Mouse (Mus musculus): ENCODE data around the gene Bpifb3. TPM values are rescaled to one million over a fixed set of nuclear protein-coding genes. Genes with fewer than 3 reads are reported as not detected.

Gene Bpifb3
- polyA plus RNA-seq (2015; fragmentation: Nextera tagmentation; extraction: Ambion mirVana) = not detected in 2 replicates

DNA sequence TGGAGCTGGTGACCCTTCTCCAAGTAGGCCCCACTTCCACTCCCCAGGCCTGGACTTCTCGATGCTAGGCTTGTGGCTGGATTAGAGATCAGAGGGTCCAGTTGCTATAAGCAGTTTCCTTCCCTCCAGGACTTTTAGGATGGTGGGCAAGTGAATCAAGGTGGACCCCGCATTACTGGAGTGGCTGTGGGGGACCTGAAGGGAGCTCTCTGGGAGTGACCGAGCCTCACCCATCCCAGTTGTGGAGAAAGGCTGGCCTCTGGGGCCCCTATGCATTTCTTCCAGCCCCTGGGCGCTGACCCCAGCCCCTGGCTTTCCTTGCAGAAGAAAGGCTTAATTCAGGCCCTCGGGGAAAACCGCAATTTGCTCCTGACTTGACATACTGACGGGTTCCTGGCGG is at the start of gene Bpifb3:
Bpifb3 (plus strand) TSS at position 301 of the 400 bp plus-strand sequence.
- Histone ChIP-seq H3K27me3 (replicated peaks; ENCODE audit: control insufficient read depth, insufficient read depth, low read length) (no peaks in the 10 kb centered on the region), H3K9me3 (ENCODE audit: control insufficient read depth, low read length) (no peaks in the 10 kb centered on the region), H3K4me2 (ENCODE audit: low read length) (no peak within 1 kb of the TSS), H3K36me3 (ENCODE audit: control insufficient read depth, insufficient read depth) (no peaks in the 10 kb centered on the region), H3K27ac (ENCODE audit: low read length) (no peak within 1 kb of the TSS), H3K4me1 (replicated peaks; ENCODE audit: control insufficient read depth, insufficient read depth, low read length) (peaks cover 3% of the 10 kb centered on the region; the same call in 1 of the 2 replicates), H3K4me3 (replicated peaks; ENCODE audit: low read length) (no peak within 1 kb of the TSS), H3K9ac (replicated peaks; ENCODE audit: low read depth, low read length) (no peak within 1 kb of the TSS)
- WGBS = 48% methylated on average over 8 of the region's 8 CpGs
- ATAC-seq = no peak

GRCm38 (mm10) chr2:153870984-153871383 is 47.0 kb upstream of the Bpifb3 start, which contains the start of gene Sun5:
Sun5 (minus strand) TSS chr2:153871084.
- no peak for ATAC-seq
- WGBS = 93% methylated on average over 4 of the region's 4 CpGs
- H3K4me3 ChIP-seq (replicated peaks; ENCODE audit: low read length) = no peak within 1 kb of the TSS
- no peaks in the 10 kb centered on the region for H3K9me3 ChIP-seq (ENCODE audit: control insufficient read depth, low read length)
- no peak within 1 kb of the TSS for H3K27ac ChIP-seq (ENCODE audit: low read length)
- H3K4me1 ChIP-seq (replicated peaks; ENCODE audit: control insufficient read depth, insufficient read depth, low read length) = peaks cover 2% of the 10 kb centered on the region; the same call in 1 of the 2 replicates
- H3K27me3 ChIP-seq (replicated peaks; ENCODE audit: control insufficient read depth, insufficient read depth, low read length) = no peaks in the 10 kb centered on the region
- H3K9ac ChIP-seq (replicated peaks; ENCODE audit: low read depth, low read length) = no peak within 1 kb of the TSS
- no peaks in the 10 kb centered on the region for H3K36me3 ChIP-seq (ENCODE audit: control insufficient read depth, insufficient read depth)
- H3K4me2 ChIP-seq (ENCODE audit: low read length) = no peak within 1 kb of the TSS

GRCm38 (mm10) chr2:153874745-153875144 is 43.3 kb upstream of the Bpifb3 start, which contains the start of gene Bpifb2:
Bpifb2 (plus strand) TSS chr2:153875045.
- ATAC-seq = no peak

DNA sequence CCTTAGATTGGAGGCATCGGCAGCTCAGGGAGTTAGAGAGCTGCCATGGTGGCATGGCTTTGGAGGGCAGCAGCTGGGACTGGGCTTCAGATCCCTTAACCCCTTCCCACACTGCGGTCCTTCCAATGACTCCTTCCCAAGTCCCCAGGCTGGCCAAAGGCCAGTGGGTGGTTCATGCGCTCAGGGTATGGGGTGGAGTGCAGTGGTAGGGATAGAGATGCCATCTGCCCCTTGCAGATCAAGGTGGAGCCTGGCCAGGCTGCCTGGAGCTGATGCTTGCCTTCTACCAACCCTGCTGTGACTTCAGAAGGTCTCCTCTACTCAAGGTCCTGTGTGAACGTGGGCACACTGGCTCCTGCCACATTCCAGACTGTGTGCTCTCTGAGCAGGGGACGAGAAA is 18.9 kb upstream of the Bpifb3 start:
- Histone ChIP-seq H3K27ac (ENCODE audit: low read length) (no peak overlapping the region), H3K36me3 (ENCODE audit: control insufficient read depth, insufficient read depth) (no peaks in the 10 kb centered on the region), H3K4me2 (ENCODE audit: low read length) (no peak overlapping the region), H3K9ac (replicated peaks; ENCODE audit: low read depth, low read length) (no peak overlapping the region), H3K4me1 (replicated peaks; ENCODE audit: control insufficient read depth, insufficient read depth, low read length) (no peaks in the 10 kb centered on the region), H3K9me3 (ENCODE audit: control insufficient read depth, low read length) (no peaks in the 10 kb centered on the region), H3K27me3 (replicated peaks; ENCODE audit: control insufficient read depth, insufficient read depth, low read length) (no peaks in the 10 kb centered on the region), H3K4me3 (replicated peaks; ENCODE audit: low read length) (no peak overlapping the region)
- WGBS = 68% methylated on average over 5 of the region's 5 CpGs
- ATAC-seq = no peak

More at GRCm38 (mm10) chr2:153874745-153875144, 43.3 kb upstream of the Bpifb3 start, which contains the start of gene Bpifb2:
- Histone ChIP-seq H3K36me3 (ENCODE audit: control insufficient read depth, insufficient read depth) (no peaks in the 10 kb centered on the region), H3K27me3 (replicated peaks; ENCODE audit: control insufficient read depth, insufficient read depth, low read length) (no peaks in the 10 kb centered on the region), H3K27ac (ENCODE audit: low read length) (no peak within 1 kb of the TSS), H3K9ac (replicated peaks; ENCODE audit: low read depth, low read length) (no peak within 1 kb of the TSS), H3K4me1 (replicated peaks; ENCODE audit: control insufficient read depth, insufficient read depth, low read length) (peaks cover 3% of the 10 kb centered on the region; the same call in 1 of the 2 replicates), H3K4me3 (replicated peaks; ENCODE audit: low read length) (no peak within 1 kb of the TSS), H3K4me2 (ENCODE audit: low read length) (no peak within 1 kb of the TSS), H3K9me3 (ENCODE audit: control insufficient read depth, low read length) (no peaks in the 10 kb centered on the region)
- WGBS = 82% methylated on average over 9 of the region's 9 CpGs

DNA sequence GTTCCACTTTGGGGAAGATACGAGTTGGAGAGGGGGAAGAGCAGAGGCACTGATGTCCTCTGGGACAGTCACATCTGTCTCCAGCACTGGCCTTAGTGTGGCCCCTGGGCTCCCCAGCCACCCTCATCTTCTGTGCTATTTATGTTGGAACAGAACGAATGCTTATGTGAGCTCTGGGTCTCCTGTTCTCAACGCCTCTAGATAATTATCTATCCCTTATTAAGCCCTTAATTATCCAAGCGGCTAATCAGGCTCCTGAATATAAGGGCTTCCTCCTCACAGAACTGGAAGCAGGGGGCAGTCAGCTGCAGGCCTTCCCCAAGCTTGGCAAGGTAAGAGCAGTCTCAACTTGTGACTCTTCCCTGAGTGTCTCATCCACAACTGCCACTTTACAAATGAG is 17.9 kb upstream of the Bpifb3 start, which contains the start of gene Bpifb6:
Bpifb6 (plus strand) TSS at position 301 of the 400 bp plus-strand sequence.
- whole genome bisulfite sequencing = 39% methylated on average over 4 of the region's 4 CpGs

DNA sequence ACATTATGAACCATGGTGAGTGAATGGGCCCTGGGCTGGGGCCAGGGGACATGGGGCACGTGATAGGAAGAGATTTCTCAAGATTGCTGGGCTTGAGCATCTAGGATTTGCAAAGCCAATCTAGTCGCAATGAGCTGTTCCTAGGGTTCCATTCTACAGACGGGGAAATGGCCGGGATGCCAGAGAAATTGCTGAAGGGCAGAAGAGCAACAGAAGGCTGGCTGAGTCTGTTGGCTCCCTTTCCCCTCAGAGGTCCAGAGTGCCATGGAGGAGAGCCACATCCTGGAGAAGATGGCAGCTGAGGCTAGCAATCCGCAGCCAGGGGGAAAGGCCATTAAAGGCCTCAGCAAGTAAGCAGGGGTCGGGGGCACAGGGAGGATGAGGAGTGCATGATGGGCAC is 15.3 kb upstream of the Bpifb3 start:
- Histone ChIP-seq H3K9ac (replicated peaks; ENCODE audit: low read depth, low read length) (no peak overlapping the region), H3K27ac (ENCODE audit: low read length) (no peak overlapping the region), H3K4me2 (ENCODE audit: low read length) (no peak overlapping the region), H3K9me3 (ENCODE audit: control insufficient read depth, low read length) (no peaks in the 10 kb centered on the region), H3K4me3 (replicated peaks; ENCODE audit: low read length) (no peak overlapping the region), H3K36me3 (ENCODE audit: control insufficient read depth, insufficient read depth) (no peaks in the 10 kb centered on the region), H3K4me1 (replicated peaks; ENCODE audit: control insufficient read depth, insufficient read depth, low read length) (no peaks in the 10 kb centered on the region), H3K27me3 (replicated peaks; ENCODE audit: control insufficient read depth, insufficient read depth, low read length) (no peaks in the 10 kb centered on the region)
- no peak for ATAC-seq
- WGBS = 84% methylated on average over 6 of the region's 6 CpGs

More for the DNA sequence above, 17.9 kb upstream of the Bpifb3 start, which contains the start of gene Bpifb6:
- H3K4me1 ChIP-seq (replicated peaks; ENCODE audit: control insufficient read depth, insufficient read depth, low read length) = no peaks in the 10 kb centered on the region
- no peak for ATAC-seq
- no peak within 1 kb of the TSS for H3K4me2 ChIP-seq (ENCODE audit: low read length)
- no peak within 1 kb of the TSS for H3K27ac ChIP-seq (ENCODE audit: low read length)
- H3K4me3 ChIP-seq (replicated peaks; ENCODE audit: low read length) = no peak within 1 kb of the TSS
- no peaks in the 10 kb centered on the region for H3K9me3 ChIP-seq (ENCODE audit: control insufficient read depth, low read length)
- no peaks in the 10 kb centered on the region for H3K27me3 ChIP-seq (replicated peaks; ENCODE audit: control insufficient read depth, insufficient read depth, low read length)
- H3K9ac ChIP-seq (replicated peaks; ENCODE audit: low read depth, low read length) = no peak within 1 kb of the TSS
- no peaks in the 10 kb centered on the region for H3K36me3 ChIP-seq (ENCODE audit: control insufficient read depth, insufficient read depth)

GRCm38 (mm10) chr2:153906626-153907025 is 11.4 kb upstream of the Bpifb3 start:
- H3K9ac ChIP-seq (replicated peaks; ENCODE audit: low read depth, low read length) = no peak overlapping the region
- 87% methylated on average over 4 of the region's 4 CpGs for WGBS
- no peaks in the 10 kb centered on the region for H3K9me3 ChIP-seq (ENCODE audit: control insufficient read depth, low read length)
- no peak for ATAC-seq
- H3K27ac ChIP-seq (ENCODE audit: low read length) = no peak overlapping the region
- no peaks in the 10 kb centered on the region for H3K27me3 ChIP-seq (replicated peaks; ENCODE audit: control insufficient read depth, insufficient read depth, low read length)
- H3K4me1 ChIP-seq (replicated peaks; ENCODE audit: control insufficient read depth, insufficient read depth, low read length) = no peaks in the 10 kb centered on the region
- no peak overlapping the region for H3K4me3 ChIP-seq (replicated peaks; ENCODE audit: low read length)
- H3K4me2 ChIP-seq (ENCODE audit: low read length) = no peak overlapping the region
- H3K36me3 ChIP-seq (ENCODE audit: control insufficient read depth, insufficient read depth) = no peaks in the 10 kb centered on the region

DNA sequence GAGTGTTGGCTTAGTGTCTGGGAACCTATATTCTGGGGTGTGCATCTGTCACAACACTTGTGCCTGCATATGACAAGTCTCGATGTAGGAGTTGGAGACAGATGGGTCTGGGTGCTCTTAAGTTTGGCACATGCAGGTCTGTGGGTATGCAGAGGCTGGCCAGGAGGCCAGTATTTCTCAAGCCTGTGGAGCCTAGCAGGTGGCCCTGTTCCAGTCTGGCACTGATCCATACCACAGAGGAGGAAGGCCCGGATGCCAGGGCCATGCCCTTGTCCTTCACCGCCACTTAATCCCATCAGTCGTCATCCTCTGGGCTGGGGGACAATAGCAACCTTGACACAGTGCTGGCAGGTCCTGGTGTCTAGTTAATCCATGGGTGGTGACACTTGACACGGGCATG is 3.9 kb upstream of the Bpifb3 start:
- H3K4me1 ChIP-seq (replicated peaks; ENCODE audit: control insufficient read depth, insufficient read depth, low read length) = peaks cover 3% of the 10 kb centered on the region; the same call in 1 of the 2 replicates
- H3K9ac ChIP-seq (replicated peaks; ENCODE audit: low read depth, low read length) = no peak overlapping the region
- ATAC-seq = no peak
- no peak overlapping the region for H3K4me3 ChIP-seq (replicated peaks; ENCODE audit: low read length)
- no peak overlapping the region for H3K4me2 ChIP-seq (ENCODE audit: low read length)
- no peaks in the 10 kb centered on the region for H3K9me3 ChIP-seq (ENCODE audit: control insufficient read depth, low read length)
- no peak overlapping the region for H3K27ac ChIP-seq (ENCODE audit: low read length)
- no peaks in the 10 kb centered on the region for H3K36me3 ChIP-seq (ENCODE audit: control insufficient read depth, insufficient read depth)
- 37% methylated on average over 5 of the region's 5 CpGs for whole genome bisulfite sequencing
- H3K27me3 ChIP-seq (replicated peaks; ENCODE audit: control insufficient read depth, insufficient read depth, low read length) = no peaks in the 10 kb centered on the region

GRCm38 (mm10) chr2:153921246-153921645 is 3.2 kb downstream of the Bpifb3 start:
- Histone ChIP-seq H3K27me3 (replicated peaks; ENCODE audit: control insufficient read depth, insufficient read depth, low read length) (no peaks in the 10 kb centered on the region), H3K27ac (ENCODE audit: low read length) (no peak overlapping the region), H3K4me3 (replicated peaks; ENCODE audit: low read length) (no peak overlapping the region), H3K9me3 (ENCODE audit: control insufficient read depth, low read length) (no peaks in the 10 kb centered on the region), H3K36me3 (ENCODE audit: control insufficient read depth, insufficient read depth) (no peaks in the 10 kb centered on the region), H3K9ac (replicated peaks; ENCODE audit: low read depth, low read length) (no peak overlapping the region), H3K4me2 (ENCODE audit: low read length) (no peak overlapping the region), H3K4me1 (replicated peaks; ENCODE audit: control insufficient read depth, insufficient read depth, low read length) (no peaks in the 10 kb centered on the region)
- WGBS = 84% methylated on average over 6 of the region's 6 CpGs
- no peak for ATAC-seq
